Mouse (Mus musculus): ENCODE data around the gene Nab2.

DNA sequence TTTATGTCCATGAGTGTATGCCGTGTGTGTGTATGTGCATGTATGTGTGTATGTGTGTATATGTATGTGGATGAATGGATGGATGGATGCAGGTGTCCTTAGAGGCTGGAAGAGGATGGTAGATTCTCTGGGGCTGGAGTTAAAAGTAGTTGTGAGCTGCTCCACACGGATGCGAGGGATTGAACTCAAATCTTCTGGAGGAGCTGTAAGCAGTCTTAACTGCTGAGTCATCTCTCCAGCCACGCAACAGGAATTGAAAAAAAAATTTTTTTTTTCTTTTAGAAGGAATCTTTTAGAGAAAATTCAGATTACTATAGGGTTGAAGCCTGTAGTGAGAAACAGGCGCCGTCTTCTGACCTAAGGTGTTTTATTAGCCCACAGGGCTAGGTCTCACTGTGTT is 14.5 kb upstream of the Nab2 start:
- TF ChIP-seq CTCF (IDR thresholded peaks at IDR 0.05; ENCODE audit: extremely low read depth, insufficient read depth, insufficient read length, insufficient replicate concordance) (no peak), POLR2A (IDR thresholded peaks at IDR 0.05; ENCODE audit: low read depth, low read length) (no peak)

Data from spleen, adult 2 months (tissue).